Mouse (Mus musculus): ENCODE data around the gene Fam198b. TPM values are rescaled to one million over a fixed set of nuclear protein-coding genes. Genes with fewer than 3 reads are reported as not detected.
A peak's percentile ranks its signal among the peaks of the same experiment; 100 is the strongest.

Gene Fam198b
- polyA plus RNA-seq, 1 experiment from 2014 or later, result 7.4 TPM

- Histone ChIP-seq H3K9me3 (replicated peaks; ENCODE audit: low read length) (no peaks in the 10 kb centered on the region), H3K4me3 (replicated peaks; ENCODE audit: low read depth, low read length) (no peak overlapping the region), H3K4me2 (ENCODE audit: low read length) (no peak overlapping the region), H3K27me3 (ENCODE audit: insufficient read depth, low read length) (no peaks in the 10 kb centered on the region), H3K4me1 (replicated peaks; ENCODE audit: insufficient read depth, low read length) (no peaks in the 10 kb centered on the region), H3K27ac (no peak overlapping the region), H3K36me3 (ENCODE audit: insufficient read depth, low read length) (no peaks in the 10 kb centered on the region), H3K9ac (ENCODE audit: low read depth, low read length) (no peak overlapping the region)
- TF ChIP-seq CTCF (IDR thresholded peaks at IDR 0.05; ENCODE audit: low read depth), result no peak
- 80% methylated on average over 2 of the region's 2 CpGs for WGBS
- DNase-seq (ENCODE audit: low spot score), result no peak
- ATAC-seq (replicated peaks; ENCODE audit: low FRiP score, low read depth), result no peak
Observed at GRCm38 (mm10) chr3:79948151-79948550, 63.8 kb downstream of the Fam198b start.

- ATAC-seq (replicated peaks; ENCODE audit: low FRiP score, low read depth), result no peak
- H3K9ac ChIP-seq (ENCODE audit: low read depth, low read length), result no peak overlapping the region
- 60% methylated on average over 2 of the region's 2 CpGs for WGBS
- no peaks in the 10 kb centered on the region for H3K36me3 ChIP-seq (ENCODE audit: insufficient read depth, low read length)
- no peaks in the 10 kb centered on the region for H3K27me3 ChIP-seq (ENCODE audit: insufficient read depth, low read length)
- H3K9me3 ChIP-seq (replicated peaks; ENCODE audit: low read length), result no peaks in the 10 kb centered on the region
- peak; percentile 49 for DNase-seq (ENCODE audit: low spot score)
- no peaks in the 10 kb centered on the region for H3K4me1 ChIP-seq (replicated peaks; ENCODE audit: insufficient read depth, low read length)
- no peak overlapping the region for H3K4me2 ChIP-seq (ENCODE audit: low read length)
- no peak for TF ChIP-seq CTCF (IDR thresholded peaks at IDR 0.05; ENCODE audit: low read depth)
- H3K4me3 ChIP-seq (replicated peaks; ENCODE audit: low read depth, low read length), result no peak overlapping the region
- no peak overlapping the region for H3K27ac ChIP-seq
Observed at GRCm38 (mm10) chr3:79953164-79953759, 68.9 kb downstream of the Fam198b start.

DNA sequence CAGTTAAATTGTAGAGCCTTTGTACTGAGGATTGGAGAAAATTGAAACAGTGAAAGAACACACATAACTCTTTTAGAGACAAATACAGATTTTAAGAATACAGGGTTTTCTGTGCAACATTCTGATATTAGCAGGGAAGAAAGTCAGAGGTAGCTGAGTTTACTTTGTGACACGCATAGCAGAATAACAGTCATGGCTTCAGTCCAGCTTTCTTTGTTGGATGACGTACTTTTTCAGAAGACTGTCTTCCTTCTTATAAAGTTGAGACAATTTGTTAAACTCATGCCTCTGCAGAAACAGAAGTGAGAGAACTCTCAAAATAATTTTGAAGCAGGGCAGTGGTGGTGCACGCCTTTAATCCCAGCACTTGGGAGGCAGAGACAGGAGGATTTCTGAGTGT, 70.9 kb downstream of the Fam198b start:
- no peak overlapping the region for H3K4me3 ChIP-seq (replicated peaks; ENCODE audit: low read depth, low read length)
- no peak overlapping the region for H3K4me2 ChIP-seq (ENCODE audit: low read length)
- 73% methylated on average over 3 of the region's 3 CpGs for WGBS
- no peak overlapping the region for H3K27ac ChIP-seq
- H3K27me3 ChIP-seq (ENCODE audit: insufficient read depth, low read length), result no peaks in the 10 kb centered on the region
- H3K9ac ChIP-seq (ENCODE audit: low read depth, low read length), result no peak overlapping the region
- H3K9me3 ChIP-seq (replicated peaks; ENCODE audit: low read length), result no peaks in the 10 kb centered on the region
- ATAC-seq (replicated peaks; ENCODE audit: low FRiP score, low read depth), result no peak
- H3K4me1 ChIP-seq (replicated peaks; ENCODE audit: insufficient read depth, low read length), result no peaks in the 10 kb centered on the region
- no peaks in the 10 kb centered on the region for H3K36me3 ChIP-seq (ENCODE audit: insufficient read depth, low read length)
- peak; percentile 22 for DNase-seq (ENCODE audit: low spot score)
- no peak for TF ChIP-seq CTCF (IDR thresholded peaks at IDR 0.05; ENCODE audit: low read depth)

GRCm38 (mm10) chr3:79956792-79957191, 72.5 kb downstream of the Fam198b start:
- DNase-seq (ENCODE audit: low spot score) (no peak), ATAC-seq (replicated peaks; ENCODE audit: low FRiP score, low read depth) (no peak)
- no peaks in the 10 kb centered on the region for H3K9me3 ChIP-seq (replicated peaks; ENCODE audit: low read length)
- TF ChIP-seq CTCF (IDR thresholded peaks at IDR 0.05; ENCODE audit: low read depth), result no peak
- H3K27me3 ChIP-seq (ENCODE audit: insufficient read depth, low read length), result no peaks in the 10 kb centered on the region
- no peak overlapping the region for H3K9ac ChIP-seq (ENCODE audit: low read depth, low read length)
- no peak overlapping the region for H3K4me2 ChIP-seq (ENCODE audit: low read length)
- no peaks in the 10 kb centered on the region for H3K36me3 ChIP-seq (ENCODE audit: insufficient read depth, low read length)
- no peaks in the 10 kb centered on the region for H3K4me1 ChIP-seq (replicated peaks; ENCODE audit: insufficient read depth, low read length)
- no peak overlapping the region for H3K4me3 ChIP-seq (replicated peaks; ENCODE audit: low read depth, low read length)
- no peak overlapping the region for H3K27ac ChIP-seq

DNA sequence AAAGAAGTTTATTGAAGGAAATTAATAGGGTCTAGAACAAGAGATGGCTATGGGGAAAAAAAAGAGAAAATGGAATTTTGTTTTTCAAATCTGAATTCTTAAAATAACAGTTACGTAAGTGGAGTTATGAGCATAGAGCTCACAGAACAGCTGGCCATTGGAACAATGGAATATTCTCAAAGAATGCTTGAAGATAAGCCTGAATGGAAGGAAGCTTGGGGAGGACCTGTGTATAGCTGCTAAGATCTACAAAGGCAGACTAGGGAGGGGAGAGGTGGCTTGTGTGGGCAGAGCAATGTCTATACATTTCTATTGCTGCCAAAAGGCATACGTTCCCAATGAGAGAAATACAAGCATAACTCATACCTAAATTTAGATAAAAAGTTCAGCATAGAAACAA, 73.4 kb downstream of the Fam198b start:
- Histone ChIP-seq H3K36me3 (ENCODE audit: insufficient read depth, low read length) (no peaks in the 10 kb centered on the region), H3K27me3 (ENCODE audit: insufficient read depth, low read length) (no peaks in the 10 kb centered on the region), H3K27ac (no peak overlapping the region), H3K4me2 (ENCODE audit: low read length) (no peak overlapping the region), H3K4me3 (replicated peaks; ENCODE audit: low read depth, low read length) (no peak overlapping the region), H3K4me1 (replicated peaks; ENCODE audit: insufficient read depth, low read length) (no peaks in the 10 kb centered on the region), H3K9me3 (replicated peaks; ENCODE audit: low read length) (no peaks in the 10 kb centered on the region), H3K9ac (ENCODE audit: low read depth, low read length) (no peak overlapping the region)
- DNase-seq (ENCODE audit: low spot score) (no peak), ATAC-seq (replicated peaks; ENCODE audit: low FRiP score, low read depth) (no peak)
- WGBS, result 85% methylated on average over 2 of the region's 2 CpGs
- no peak for TF ChIP-seq CTCF (IDR thresholded peaks at IDR 0.05; ENCODE audit: low read depth)

DNA sequence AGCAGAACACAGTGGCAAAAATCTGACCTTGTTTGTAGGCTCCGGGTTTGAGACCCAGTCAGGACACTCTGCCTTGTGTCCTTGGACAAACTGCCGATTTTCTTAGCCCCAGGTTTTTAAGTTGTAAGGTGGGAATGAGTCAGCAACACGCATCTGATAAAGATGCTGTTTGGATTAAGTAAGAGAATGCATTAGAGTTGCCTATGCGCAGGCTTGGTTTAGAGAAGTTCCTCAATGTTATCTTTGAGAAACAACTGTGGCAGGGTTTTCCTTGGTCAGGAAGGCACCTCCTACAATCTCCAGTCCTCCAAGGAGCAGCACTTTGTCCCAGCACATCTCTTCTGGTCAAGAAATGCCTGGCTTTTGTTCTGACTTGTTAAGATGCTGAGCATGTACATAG, 82.4 kb downstream of the Fam198b start:
- Histone ChIP-seq H3K4me2 (ENCODE audit: low read length) (no peak overlapping the region), H3K9me3 (replicated peaks; ENCODE audit: low read length) (no peaks in the 10 kb centered on the region), H3K4me3 (replicated peaks; ENCODE audit: low read depth, low read length) (no peak overlapping the region), H3K9ac (ENCODE audit: low read depth, low read length) (no peak overlapping the region), H3K27ac (no peak overlapping the region), H3K4me1 (replicated peaks; ENCODE audit: insufficient read depth, low read length) (no peaks in the 10 kb centered on the region), H3K36me3 (ENCODE audit: insufficient read depth, low read length) (no peaks in the 10 kb centered on the region), H3K27me3 (ENCODE audit: insufficient read depth, low read length) (no peaks in the 10 kb centered on the region)
- 91% methylated on average over 4 of the region's 4 CpGs for WGBS
- TF ChIP-seq CTCF (IDR thresholded peaks at IDR 0.05; ENCODE audit: low read depth), result no peak
- ATAC-seq (replicated peaks; ENCODE audit: low FRiP score, low read depth) (no peak), DNase-seq (ENCODE audit: low spot score) (no peak)

DNA sequence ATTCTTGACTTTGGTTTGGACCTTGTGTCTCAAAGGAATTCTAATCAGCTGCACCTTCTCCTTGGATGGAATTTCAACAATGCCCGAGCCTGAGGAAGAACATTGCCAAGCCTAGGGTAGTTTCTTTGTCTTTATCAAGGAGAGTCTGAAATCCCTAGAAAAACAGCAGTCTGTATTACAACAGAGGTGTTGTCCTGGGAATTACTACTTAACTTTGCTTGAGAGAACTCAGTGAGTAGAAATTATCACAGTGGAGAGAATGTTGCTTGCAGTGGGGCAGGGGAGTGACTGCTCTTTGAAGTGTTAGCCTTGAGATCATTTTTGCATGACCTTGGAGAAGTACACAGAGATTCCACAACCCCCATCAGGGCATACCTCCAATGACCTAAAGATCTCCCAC, 83.0 kb downstream of the Fam198b start:
- Histone ChIP-seq H3K27ac (no peak overlapping the region), H3K27me3 (ENCODE audit: insufficient read depth, low read length) (no peaks in the 10 kb centered on the region), H3K9ac (ENCODE audit: low read depth, low read length) (no peak overlapping the region), H3K4me2 (ENCODE audit: low read length) (no peak overlapping the region), H3K4me1 (replicated peaks; ENCODE audit: insufficient read depth, low read length) (no peaks in the 10 kb centered on the region), H3K4me3 (replicated peaks; ENCODE audit: low read depth, low read length) (no peak overlapping the region), H3K36me3 (ENCODE audit: insufficient read depth, low read length) (no peaks in the 10 kb centered on the region), H3K9me3 (replicated peaks; ENCODE audit: low read length) (no peaks in the 10 kb centered on the region)
- WGBS, result 64% methylated on average over 1 of the region's 1 CpGs
- ATAC-seq (replicated peaks; ENCODE audit: low FRiP score, low read depth) (no peak), DNase-seq (ENCODE audit: low spot score) (no peak)
- no peak for TF ChIP-seq CTCF (IDR thresholded peaks at IDR 0.05; ENCODE audit: low read depth)

All from kidney, postnatal 0 days (tissue).